Mouse (Mus musculus) lung, postnatal 0 days (tissue): ENCODE data around the gene Col6a1. TPM values are rescaled to one million over a fixed set of nuclear protein-coding genes. Genes with fewer than 3 reads are reported as not detected.
A peak's percentile ranks its signal among the peaks of the same experiment; 100 is the strongest.

ENCODE experiments used
- ATAC-seq: fragments of 200-750 bp; cut with Nextera tagmentation; 2 replicates; pipeline ENCODE4 v1.8.0; 2017; ENCODE audit warnings: moderate library complexity
- DNase-seq: peaks from one replicate; pipeline ENCODE4 v3.0.0-alpha.2; 2016; ENCODE audit warnings: low spot score
- H3K27ac ChIP-seq: fragments of 300-500 bp; sonication (generic); 2 replicates; pipeline ENCODE4 v1.5.1; 2014; ENCODE audit warnings: antibody characterized with exemption, mild to moderate bottlenecking, low read length, mixed read lengths
- H3K27me3 ChIP-seq: fragments of 300-500 bp; sonication (generic); replicated peaks from 2 replicates; pipeline ENCODE4 v1.6.1; 2014; ENCODE audit warnings: low read length, mixed read lengths; ENCODE audit not compliant: insufficient read depth
- H3K36me3 ChIP-seq: fragments of 300-500 bp; sonication (generic); 2 replicates; pipeline ENCODE4 v1.6.1; 2014; ENCODE audit warnings: low read length, mixed read lengths; ENCODE audit not compliant: insufficient read depth
- H3K4me1 ChIP-seq: fragments of 300-500 bp; sonication (generic); 2 replicates; pipeline ENCODE4 v1.6.1; 2014; ENCODE audit warnings: antibody characterized with exemption, low read depth, low read length, mixed read lengths; ENCODE audit not compliant: insufficient read depth
- H3K4me2 ChIP-seq: fragments of 300-500 bp; sonication (generic); replicated peaks from 2 replicates; pipeline ENCODE4 v1.6.1; 2014; ENCODE audit warnings: low read depth, mild to moderate bottlenecking, low read length, moderate library complexity, mixed read lengths
- H3K4me3 ChIP-seq: fragments of 300-500 bp; sonication (generic); 2 replicates; pipeline ENCODE4 v1.5.1; 2014; ENCODE audit warnings: low read depth, low read length
- H3K9ac ChIP-seq: fragments of 300-500 bp; sonication (generic); replicated peaks from 2 replicates; pipeline ENCODE4 v1.6.1; 2014; ENCODE audit warnings: low read depth, mild to moderate bottlenecking
- H3K9me3 ChIP-seq: fragments of 300-500 bp; sonication (generic); 2 replicates; pipeline ENCODE4 v1.6.1; 2016; ENCODE audit warnings: low read length, mixed read lengths
- CTCF ChIP-seq: IDR thresholded peaks from 2 replicates; pipeline ENCODE4 v1.5.1; 2016; ENCODE audit warnings: antibody characterized with exemption, mild to moderate bottlenecking
- EP300 ChIP-seq: IDR thresholded peaks from 2 replicates; pipeline ENCODE4 v1.6.1; 2016; ENCODE audit warnings: antibody characterized with exemption, mild to moderate bottlenecking, control low read depth
- WGBS: fragments of 180-500 bp; shearing (Covaris S2); extraction: QIAGEN DNeasy Blood & Tissue Kit; methylation state at CpG from one replicate; pipeline ENCODE4 v1.1.7; 2014; 5-methylcytosine and 5-hydroxymethylcytosine counted together
- polyA plus RNA-seq: library from polyadenylated mRNA; unstranded; fragments of >200 nt; fragmentation: Nextera tagmentation; extraction: Ambion mirVana; gene quantifications from 2 replicates; pipeline ENCODE4 v1.2.1, GENCODE M21; 2015

Col6a1 gene
- polyA plus RNA-seq, 1 experiment from 2014 or later = 387 TPM

DNA sequence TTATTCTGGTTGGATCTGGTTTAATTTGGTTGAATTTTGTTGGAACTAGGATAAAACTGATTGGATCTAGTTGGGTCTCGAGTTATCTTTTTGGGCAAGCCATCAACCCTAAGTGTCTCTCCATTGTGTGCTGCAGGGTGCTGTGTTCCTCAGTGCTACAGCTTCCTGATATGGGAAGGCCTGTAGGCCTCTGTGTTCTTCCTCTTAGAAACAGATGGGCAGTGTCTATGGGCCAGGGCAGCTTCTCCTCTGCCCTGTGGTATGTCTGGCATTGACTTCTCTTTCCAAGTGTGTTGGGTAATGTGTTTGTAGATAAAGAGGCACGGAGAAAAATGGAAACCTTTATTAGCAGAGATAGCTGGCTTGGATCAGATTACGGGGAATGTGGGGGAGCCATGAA, 17.5 kb downstream of the Col6a1 start:
- no peaks in the 10 kb centered on the region for H3K9me3 ChIP-seq
- H3K9ac ChIP-seq = no peak overlapping the region
- H3K27ac ChIP-seq = no peak overlapping the region
- TF ChIP-seq EP300 (no peak), CTCF (no peak)
- H3K27me3 ChIP-seq = no peaks in the 10 kb centered on the region
- no peak overlapping the region for H3K4me3 ChIP-seq
- 56% methylated on average over 3 of the region's 3 CpGs for WGBS
- H3K36me3 ChIP-seq = peaks cover 14% of the 10 kb centered on the region; the same call in 1 of the 2 replicates
- ATAC-seq = peak; percentile 25; the same call in 1 of the 2 replicates
- no peak overlapping the region for H3K4me2 ChIP-seq
- H3K4me1 ChIP-seq = no peaks in the 10 kb centered on the region
- DNase-seq = no peak

DNA sequence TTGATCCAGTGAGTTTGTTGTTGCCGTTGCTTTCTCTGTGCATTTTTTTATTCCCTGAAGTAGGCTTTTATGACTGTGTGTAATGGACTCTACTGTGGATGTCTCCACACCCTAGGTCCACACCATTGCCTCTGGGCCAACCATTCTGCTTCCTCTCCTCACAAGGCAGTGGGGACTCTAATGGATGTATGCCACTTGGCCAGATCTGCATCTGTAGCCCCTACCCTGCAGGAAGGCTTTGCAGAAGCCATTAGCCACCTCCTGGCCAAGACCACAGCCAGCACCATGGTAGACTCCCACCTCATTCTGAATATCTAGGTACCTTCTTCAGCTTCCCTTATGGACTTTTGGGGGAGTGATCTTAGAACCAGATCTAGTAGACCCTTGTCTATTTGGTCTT, 18.4 kb downstream of the Col6a1 start:
- Histone ChIP-seq H3K4me1 (no peaks in the 10 kb centered on the region), H3K27ac (no peak overlapping the region), H3K9ac (no peak overlapping the region), H3K9me3 (no peaks in the 10 kb centered on the region), H3K27me3 (no peaks in the 10 kb centered on the region), H3K36me3 (peaks cover 14% of the 10 kb centered on the region; the same call in 1 of the 2 replicates), H3K4me2 (no peak overlapping the region), H3K4me3 (no peak overlapping the region)
- DNase-seq (no peak), ATAC-seq (peak; percentile 13; the same call in 1 of the 2 replicates)
- TF ChIP-seq CTCF (no peak), EP300 (no peak)
- 92% methylated on average over 1 of the region's 1 CpGs for WGBS

DNA sequence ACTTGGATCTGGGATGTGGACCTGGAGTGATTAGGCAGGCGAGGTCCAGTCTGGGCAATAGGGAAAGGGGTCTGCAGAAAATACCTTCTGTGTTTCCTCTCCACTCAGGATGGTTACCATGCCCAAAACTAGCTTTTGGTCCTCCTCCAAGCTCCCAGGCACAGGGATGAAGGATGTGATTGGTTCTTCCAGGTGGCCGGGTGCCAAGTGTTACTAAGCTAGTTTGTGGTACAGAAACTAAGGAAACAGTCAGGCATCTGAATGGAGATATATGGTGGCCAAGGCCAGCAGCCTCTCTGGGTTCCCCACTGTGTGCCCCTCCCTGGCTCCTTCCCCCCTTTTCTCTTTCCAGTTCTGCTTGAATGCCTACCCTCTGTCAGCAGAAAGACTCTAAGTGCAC, 19.0 kb downstream of the Col6a1 start:
- 53% methylated on average over 2 of the region's 2 CpGs for WGBS
- no peaks in the 10 kb centered on the region for H3K27me3 ChIP-seq

DNA sequence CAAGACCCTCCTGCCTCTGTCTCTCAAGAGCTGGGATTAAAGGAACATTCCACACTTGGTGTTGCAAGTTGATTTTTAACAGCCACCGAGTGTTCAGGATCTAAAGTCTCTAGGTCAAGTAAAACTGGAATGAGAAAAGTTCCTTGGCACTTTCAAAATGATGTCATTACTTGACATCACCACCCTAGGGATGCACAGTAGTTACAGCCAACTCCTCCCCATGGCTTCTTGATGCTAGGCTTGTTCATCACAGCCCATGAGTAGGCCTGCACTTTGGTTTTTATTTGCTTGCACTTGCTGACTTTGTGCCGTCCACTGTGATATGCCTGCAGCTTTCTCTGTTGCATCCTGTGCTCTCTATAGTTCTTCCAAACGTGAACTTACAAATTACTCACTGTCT, 21.6 kb downstream of the Col6a1 start:
- H3K9ac ChIP-seq = no peak overlapping the region
- H3K27me3 ChIP-seq = no peaks in the 10 kb centered on the region
- DNase-seq (no peak), ATAC-seq (no peak)
- no peak overlapping the region for H3K27ac ChIP-seq
- WGBS = 63% methylated on average over 3 of the region's 3 CpGs
- TF ChIP-seq CTCF (no peak), EP300 (no peak)
- no peaks in the 10 kb centered on the region; the same call in 1 of the 2 replicates for H3K4me1 ChIP-seq
- H3K4me3 ChIP-seq = no peak overlapping the region
- H3K4me2 ChIP-seq = no peak overlapping the region
- H3K9me3 ChIP-seq = no peaks in the 10 kb centered on the region
- 0 out of 2 replicates have a peak, but pooled peaks cover 2% of the 10 kb centered on the region for H3K36me3 ChIP-seq

More for the DNA sequence above, 19.0 kb downstream of the Col6a1 start:
- no peak overlapping the region for H3K9ac ChIP-seq
- H3K4me3 ChIP-seq = no peak overlapping the region
- TF ChIP-seq EP300 (no peak), CTCF (no peak)
- H3K9me3 ChIP-seq = no peaks in the 10 kb centered on the region
- DNase-seq = no peak
- H3K4me1 ChIP-seq = no peaks in the 10 kb centered on the region
- H3K36me3 ChIP-seq = peaks cover 14% of the 10 kb centered on the region; the same call in 1 of the 2 replicates
- H3K27ac ChIP-seq = no peak overlapping the region
- 0 out of 2 replicates have a peak, but pooled peaks have one; percentile 5 for ATAC-seq
- H3K4me2 ChIP-seq = no peak overlapping the region

DNA sequence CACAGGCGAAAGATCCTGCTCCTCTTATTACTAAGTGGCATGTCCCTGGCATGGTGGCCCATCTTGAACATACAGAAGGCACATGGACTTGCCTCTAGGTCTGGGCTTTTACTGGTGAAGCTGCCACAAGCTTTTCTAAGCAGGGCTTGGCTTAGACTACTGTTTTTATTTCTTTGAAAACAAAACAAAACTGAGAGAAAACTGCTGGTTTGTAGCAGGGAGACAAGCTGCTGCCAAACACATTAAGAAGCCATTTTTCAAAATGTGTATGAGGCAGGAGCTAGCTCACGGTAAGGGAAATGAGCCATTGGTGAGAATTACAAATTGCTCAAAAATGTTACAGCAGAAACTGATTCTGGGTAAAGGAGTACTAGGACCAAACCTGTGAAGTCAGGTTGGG, 24.5 kb downstream of the Col6a1 start:
- peak overlapping the region; percentile 14; the same call in 1 of the 2 replicates for H3K27ac ChIP-seq
- H3K27me3 ChIP-seq = no peaks in the 10 kb centered on the region
- no peaks in the 10 kb centered on the region for H3K9me3 ChIP-seq
- no peaks in the 10 kb centered on the region; the same call in 1 of the 2 replicates for H3K4me1 ChIP-seq
- no peak for DNase-seq
- no peaks in the 10 kb centered on the region for H3K36me3 ChIP-seq
- no peak for TF ChIP-seq EP300
- no peak for TF ChIP-seq CTCF
- WGBS = 54% methylated on average over 2 of the region's 2 CpGs
- no peak overlapping the region for H3K4me2 ChIP-seq
- ATAC-seq = no peak
- H3K9ac ChIP-seq = no peak overlapping the region
- H3K4me3 ChIP-seq = no peak overlapping the region

DNA sequence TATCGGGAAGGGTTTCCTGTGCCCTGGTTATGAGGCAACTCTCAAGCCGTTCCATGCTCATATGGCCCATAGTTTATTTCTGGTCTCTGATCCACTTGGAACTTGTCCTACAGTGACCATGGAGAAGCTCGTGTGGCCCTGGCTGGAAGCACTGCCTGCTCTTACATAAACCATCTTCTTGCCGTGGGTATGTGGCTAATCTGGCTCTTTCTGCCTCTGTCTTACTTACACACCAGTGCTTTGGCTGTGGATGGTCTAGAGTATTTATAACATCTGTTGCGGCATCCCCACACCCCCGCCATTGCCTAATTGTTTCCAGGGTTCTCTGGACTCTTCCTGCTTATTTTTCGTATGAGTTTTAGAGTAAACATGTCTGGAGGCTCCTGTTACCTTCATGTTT, 26.2 kb downstream of the Col6a1 start:
- Histone ChIP-seq H3K36me3 (no peaks in the 10 kb centered on the region), H3K4me1 (no peaks in the 10 kb centered on the region; the same call in 1 of the 2 replicates), H3K9me3 (no peaks in the 10 kb centered on the region), H3K27ac (peak overlapping the region; percentile 62), H3K27me3 (no peaks in the 10 kb centered on the region), H3K4me2 (no peak overlapping the region), H3K9ac (no peak overlapping the region), H3K4me3 (no peak overlapping the region)
- TF ChIP-seq CTCF = no peak
- TF ChIP-seq EP300 = 0 out of 2 replicates have a peak, but pooled peaks have one; percentile 34
- peak; percentile 75 for ATAC-seq
- WGBS = 52% methylated on average over 7 of the region's 7 CpGs
- peak; percentile 79 for DNase-seq
